Mouse (Mus musculus) bone marrow macrophage, adult 2 months (primary cell): ENCODE results near the gene Lcn5.

Experiments used
- CTCF ChIP-seq: IDR thresholded peaks from 2 replicates; pipeline ENCODE4 v1.5.1; 2012; ENCODE audit warnings: low read depth, mild to moderate bottlenecking, low read length, moderate library complexity
- POLR2A ChIP-seq: IDR thresholded peaks from 2 replicates; pipeline ENCODE4 v1.6.1; 2012; ENCODE audit warnings: mild to moderate bottlenecking, low read depth, low read length, borderline replicate concordance

GRCm38 (mm10) chr2:25620386-25620785 is 37.4 kb upstream of the Lcn5 start:
- no peak for TF ChIP-seq CTCF
- TF ChIP-seq POLR2A: no peak
